7 mouse cellular contexts compared by ENCODE assay signal in the genomic region with DNA sequence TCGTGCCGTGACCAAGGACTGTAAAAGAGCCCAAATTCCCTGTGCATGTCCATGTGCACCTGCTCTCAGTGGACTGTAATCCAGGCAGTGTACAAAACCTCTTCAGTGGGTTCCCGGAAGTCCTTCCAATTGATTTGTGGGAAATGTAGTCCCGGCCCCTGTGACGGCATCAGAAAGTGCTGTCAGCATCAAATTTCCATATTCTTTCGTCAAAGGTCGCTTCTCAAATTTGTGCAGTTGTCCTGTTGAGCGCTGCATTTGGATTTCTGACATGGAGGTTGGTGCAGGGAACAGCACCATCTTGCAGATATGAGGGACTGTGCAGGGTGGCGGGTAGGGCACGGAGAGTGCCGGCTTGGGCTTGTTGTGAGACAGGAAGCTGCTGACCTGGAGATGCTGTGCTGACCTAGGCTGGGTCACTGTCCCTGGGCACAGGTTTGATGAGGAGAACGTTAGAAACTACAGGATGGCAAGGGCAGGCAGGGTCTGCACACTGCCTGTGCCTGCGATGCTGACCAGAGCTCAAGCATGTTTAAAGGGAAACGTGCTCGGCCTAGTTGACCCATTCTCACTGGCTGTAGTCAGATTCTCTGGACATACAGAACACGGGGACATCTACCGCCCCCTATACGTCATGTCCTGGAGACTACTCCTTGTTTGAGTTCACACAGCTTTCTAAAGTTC. TPM values are rescaled to one million over a fixed set of nuclear protein-coding genes. Genes with fewer than 3 reads are reported as not detected.
DNase-seq lines count a peak whose midpoint lies in the region; ATAC-seq lines count a peak whose summit lies in the region.

No protein-coding gene starts in this region.

- H3K4me3 ChIP-seq in intestine, embryonic 16.5 days (ENCODE audit: low read length), result peak overlapping the region; percentile 75
- peak overlapping the region; percentile 65 for H3K4me3 ChIP-seq in midbrain, embryonic 11.5 days (ENCODE audit: low read depth, low read length)

- peak overlapping the region; percentile 73 for H3K4me2 ChIP-seq in intestine, embryonic 16.5 days (ENCODE audit: low read depth, low read length)
- peak overlapping the region; percentile 60 for H3K4me2 ChIP-seq in midbrain, embryonic 11.5 days

- H3K9me3 ChIP-seq in intestine, embryonic 16.5 days (ENCODE audit: control insufficient read depth, low read length), result no peaks in the 10 kb centered on the region
- H3K9me3 ChIP-seq in midbrain, embryonic 11.5 days (ENCODE audit: control insufficient read depth, low read length), result no peaks in the 10 kb centered on the region

- peak overlapping the region; percentile 48 for H3K27ac ChIP-seq in intestine, embryonic 16.5 days (ENCODE audit: low read length)
- H3K27ac ChIP-seq in midbrain, embryonic 11.5 days (ENCODE audit: low read depth, low read length), result no peak overlapping the region; the same call in 1 of the 2 replicates

- intact Hi-C loops in gastrocnemius, postnatal 36 days (cut with DNase I), result loop anchor here (5.0 kb wide), 1 partner anchor 179 kb away; a partner anchor contains a TSS
- intact Hi-C loops in left cerebral cortex, postnatal 36 days (cut with DNase I), result loop anchor here (5.0 kb wide), 1 partner anchor 66 kb away; a partner anchor contains a TSS

- WGBS in intestine, embryonic 16.5 days, result 1% methylated on average over 18 of the region's 18 CpGs
- WGBS in midbrain, embryonic 11.5 days, result 1% methylated on average over 18 of the region's 18 CpGs

- peak overlapping the region; percentile 75 for H3K9ac ChIP-seq in intestine, embryonic 16.5 days (ENCODE audit: low read depth, low read length)
- peak overlapping the region; percentile 75 for H3K9ac ChIP-seq in midbrain, embryonic 11.5 days (ENCODE audit: low read length)

- peak; percentile 88 for DNase-seq in adrenal gland, adult 2 months
- peak; percentile 74 for DNase-seq in embryo, embryonic 11.5 days (ENCODE audit: low read depth, low spot score)
- DNase-seq in gastrocnemius, postnatal 36 days, result peak; percentile 64 to 71
- peak; percentile 86 to 90 for DNase-seq in left cerebral cortex, postnatal 36 days (ENCODE audit: low spot score in 2 of 2)
- DNase-seq in midbrain, embryonic 11.5 days (ENCODE audit: low spot score, missing footprints), result peak; percentile 99
- DNase-seq in skeletal muscle tissue, adult 2 months (ENCODE audit: low read depth, low spot score), result peak; percentile 73

- no peaks in the 10 kb centered on the region for H3K27me3 ChIP-seq in intestine, embryonic 16.5 days (replicated peaks; ENCODE audit: control insufficient read depth, insufficient read depth, low read length)
- H3K27me3 ChIP-seq in midbrain, embryonic 11.5 days (ENCODE audit: control insufficient read depth, insufficient read depth, low read length), result no peaks in the 10 kb centered on the region

- no peaks in the 10 kb centered on the region for H3K36me3 ChIP-seq in intestine, embryonic 16.5 days (ENCODE audit: control insufficient read depth, insufficient read depth, low read length)
- no peaks in the 10 kb centered on the region for H3K36me3 ChIP-seq in midbrain, embryonic 11.5 days (ENCODE audit: control insufficient read depth, insufficient read depth, low read length)

- H3K4me1 ChIP-seq in intestine, embryonic 16.5 days (ENCODE audit: control insufficient read depth, insufficient read depth, low read length), result no peaks in the 10 kb centered on the region; the same call in 1 of the 2 replicates
- H3K4me1 ChIP-seq in midbrain, embryonic 11.5 days (ENCODE audit: control insufficient read depth, insufficient read depth, low read length), result peaks cover 2% of the 10 kb centered on the region; the same call in 1 of the 2 replicates

- peak; percentile 99 for ATAC-seq in intestine, embryonic 16.5 days
- ATAC-seq in midbrain, embryonic 11.5 days (ENCODE audit: low FRiP score), result peak; percentile 98

RNA-seq across cellular contexts. Expression of a gene that starts 6.7 kb away (rescaled TPM):
- 1 to 10 TPM; 4.1 to 4.7 TPM for total RNA-seq in adrenal gland, adult 2 months (2021)
- polyA plus RNA-seq in adrenal gland, adult 2 months (2012; rRNA removed), result 0.03 TPM in 1 of 2 replicates, not detected in the other
- total RNA-seq in gastrocnemius, postnatal 36 days (2021), result 1 to 10 TPM; 2.7 to 4.3 TPM
- polyA plus RNA-seq in intestine, embryonic 16.5 days (2015; fragmentation: Nextera tagmentation; extraction: Ambion mirVana), result 1.4 TPM in 2 replicates
- 10 to 100 TPM in 1 of 2 experiments, 1 to 10 TPM in 1; 7.5 to 10.4 TPM for total RNA-seq in left cerebral cortex, postnatal 36 days (2021)
- 2.2 and 2.6 TPM in 2 replicates for polyA plus RNA-seq in midbrain, embryonic 11.5 days (2014; fragmentation: Nextera tagmentation; extraction: Ambion mirVana)

RNA-seq across cellular contexts. Expression of a gene that starts 12.1 kb away (rescaled TPM):
- 1 to 10 TPM in 1 of 2 experiments, under 1 TPM in 1; 0.52 to 2.0 TPM for total RNA-seq in adrenal gland, adult 2 months (2021)
- 0.04 and 0.06 TPM in 2 replicates for polyA plus RNA-seq in adrenal gland, adult 2 months (2012; rRNA removed)
- total RNA-seq in gastrocnemius, postnatal 36 days (2021), result under 1 TPM; 0.43 to 0.54 TPM
- polyA plus RNA-seq in intestine, embryonic 16.5 days (2015; fragmentation: Nextera tagmentation; extraction: Ambion mirVana), result 0.16 and 0.43 TPM in 2 replicates
- total RNA-seq in left cerebral cortex, postnatal 36 days (2021), result under 1 TPM; 0.16 to 0.35 TPM
- polyA plus RNA-seq in midbrain, embryonic 11.5 days (2014; fragmentation: Nextera tagmentation; extraction: Ambion mirVana), result not detected in 2 replicates

RNA-seq across cellular contexts. Expression of a gene that starts 19.8 kb away (rescaled TPM):
- total RNA-seq in adrenal gland, adult 2 months (2021), result 1 to 10 TPM; 6.2 to 7.2 TPM
- polyA plus RNA-seq in adrenal gland, adult 2 months (2012; rRNA removed), result 0.67 and 0.73 TPM in 2 replicates
- 1 to 10 TPM; 1.1 to 2.0 TPM for total RNA-seq in gastrocnemius, postnatal 36 days (2021)
- polyA plus RNA-seq in intestine, embryonic 16.5 days (2015; fragmentation: Nextera tagmentation; extraction: Ambion mirVana), result 2.1 and 2.7 TPM in 2 replicates
- 1 to 10 TPM; 1.8 to 2.7 TPM for total RNA-seq in left cerebral cortex, postnatal 36 days (2021)
- 1.7 and 3.0 TPM in 2 replicates for polyA plus RNA-seq in midbrain, embryonic 11.5 days (2014; fragmentation: Nextera tagmentation; extraction: Ambion mirVana)

RNA-seq across cellular contexts. Expression of a gene that starts 30.4 kb away (rescaled TPM):
- total RNA-seq in adrenal gland, adult 2 months (2021), result under 1 TPM; 0.29 to 0.79 TPM
- not detected in 2 replicates for polyA plus RNA-seq in adrenal gland, adult 2 months (2012; rRNA removed)
- total RNA-seq in gastrocnemius, postnatal 36 days (2021), result 1 to 10 TPM in 1 of 2 experiments, under 1 TPM in 1; 0.61 to 1.8 TPM
- polyA plus RNA-seq in intestine, embryonic 16.5 days (2015; fragmentation: Nextera tagmentation; extraction: Ambion mirVana), result 2.2 and 2.6 TPM in 2 replicates
- total RNA-seq in left cerebral cortex, postnatal 36 days (2021), result 1 to 10 TPM; 2.6 to 2.7 TPM
- 8.5 and 10.3 TPM in 2 replicates for polyA plus RNA-seq in midbrain, embryonic 11.5 days (2014; fragmentation: Nextera tagmentation; extraction: Ambion mirVana)

RNA-seq across cellular contexts. Expression of a gene that starts 44.8 kb away (rescaled TPM):
- 1 to 10 TPM; 5.6 to 6.0 TPM for total RNA-seq in adrenal gland, adult 2 months (2021)
- 0.36 and 0.73 TPM in 2 replicates for polyA plus RNA-seq in adrenal gland, adult 2 months (2012; rRNA removed)
- total RNA-seq in gastrocnemius, postnatal 36 days (2021), result 1 to 10 TPM; 1.6 to 1.9 TPM
- 6.8 and 6.9 TPM in 2 replicates for polyA plus RNA-seq in intestine, embryonic 16.5 days (2015; fragmentation: Nextera tagmentation; extraction: Ambion mirVana)
- 1 to 10 TPM; 4.8 to 6.5 TPM for total RNA-seq in left cerebral cortex, postnatal 36 days (2021)
- polyA plus RNA-seq in midbrain, embryonic 11.5 days (2014; fragmentation: Nextera tagmentation; extraction: Ambion mirVana), result 4.3 and 6.6 TPM in 2 replicates
